Mouse (Mus musculus) kidney, postnatal 0 days (tissue): ENCODE measurements at regions not wholly inside any gene's neighbourhood (a gene's known extent, or its start where the extent isn't known, plus 50 kb on each side); places are given as distances from the start of the nearest gene placed in this dataset.

Experiments used
- ATAC-seq: fragments of 200-750 bp; cut with Nextera tagmentation; replicated peaks from 2 replicates; pipeline ENCODE4 v1.8.0; 2017; ENCODE audit warnings: low read depth, moderate number of reproducible peaks, moderate TSS enrichment, moderate library complexity; ENCODE audit not compliant: low FRiP score
- DNase-seq: peaks from one replicate; pipeline ENCODE4 v3.0.0-alpha.2; 2016; ENCODE audit warnings: low spot score
- H3K27ac ChIP-seq: fragments of 300-500 bp; sonication (generic); 2 replicates; pipeline ENCODE4 v1.5.1; 2014; ENCODE audit warnings: mild to moderate bottlenecking
- H3K27me3 ChIP-seq: fragments of 300-500 bp; sonication (generic); 2 replicates; pipeline ENCODE4 v1.6.1; 2014; ENCODE audit warnings: low read length, mixed read lengths; ENCODE audit not compliant: insufficient read depth
- H3K36me3 ChIP-seq: fragments of 300-500 bp; sonication (generic); 2 replicates; pipeline ENCODE4 v1.6.1; 2014; ENCODE audit warnings: low read length, mixed read lengths; ENCODE audit not compliant: insufficient read depth
- H3K4me1 ChIP-seq: fragments of 300-500 bp; sonication (generic); replicated peaks from 2 replicates; pipeline ENCODE4 v1.6.1; 2014; ENCODE audit warnings: antibody characterized with exemption, low read length, mixed read lengths; ENCODE audit not compliant: insufficient read depth
- H3K4me2 ChIP-seq: fragments of 300-500 bp; sonication (generic); 2 replicates; pipeline ENCODE4 v1.6.1; 2014; ENCODE audit warnings: mild to moderate bottlenecking, low read length, moderate library complexity, mixed read lengths
- H3K4me3 ChIP-seq: fragments of 300-500 bp; sonication (generic); replicated peaks from 2 replicates; pipeline ENCODE4 v1.5.1; 2014; ENCODE audit warnings: low read depth, low read length
- H3K9ac ChIP-seq: fragments of 300-500 bp; sonication (generic); 2 replicates; pipeline ENCODE4 v1.6.1; 2014; ENCODE audit warnings: low read depth, low read length
- H3K9me3 ChIP-seq: fragments of 300-500 bp; sonication (generic); replicated peaks from 2 replicates; pipeline ENCODE4 v1.6.1; 2016; ENCODE audit warnings: low read length, inconsistent platforms, mixed read lengths
- CTCF ChIP-seq: IDR thresholded peaks from 2 replicates; pipeline ENCODE4 v1.5.1; 2016; ENCODE audit warnings: antibody characterized with exemption, low read depth, mild to moderate bottlenecking, moderate library complexity
- WGBS: fragments of 180-500 bp; shearing (Covaris S2); extraction: QIAGEN DNeasy Blood & Tissue Kit; methylation state at CpG from one replicate; pipeline ENCODE4 v1.1.7; 2014; 5-methylcytosine and 5-hydroxymethylcytosine counted together

DNA sequence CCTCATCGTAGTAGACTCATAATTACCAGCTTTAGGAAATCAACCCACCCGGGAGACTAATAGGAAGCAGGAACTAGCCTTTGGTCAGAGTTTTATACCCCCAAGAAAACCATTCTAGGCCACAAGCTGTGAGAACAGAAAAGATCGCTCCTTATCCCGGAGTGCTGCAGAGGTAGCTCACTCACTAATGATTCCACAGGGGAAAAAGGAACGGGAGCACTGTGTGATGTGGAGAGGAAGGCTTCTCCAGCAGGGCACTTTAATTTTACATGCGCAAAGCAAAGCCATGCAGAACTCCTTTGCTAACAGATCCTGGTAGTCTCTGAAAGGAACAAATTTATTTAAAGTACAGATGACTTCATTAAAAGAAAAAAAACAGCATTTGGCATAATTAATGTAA, 1807.5 kb upstream of the Adam24 start:
- Histone ChIP-seq H3K9ac (no peak overlapping the region), H3K4me1 (no peaks in the 10 kb centered on the region), H3K36me3 (no peaks in the 10 kb centered on the region), H3K4me3 (no peak overlapping the region), H3K4me2 (no peak overlapping the region), H3K9me3 (no peaks in the 10 kb centered on the region), H3K27ac (no peak overlapping the region), H3K27me3 (no peaks in the 10 kb centered on the region)
- no peak for DNase-seq
- 63% methylated on average over 6 of the region's 6 CpGs for WGBS
- TF ChIP-seq CTCF, result no peak
- ATAC-seq, result no peak
